Mouse (Mus musculus): ENCODE measurements at regions not wholly inside any gene's neighbourhood (a gene's known extent, or its start where the extent isn't known, plus 50 kb on each side); places are given as distances from the start of the nearest gene placed in this dataset.

DNA sequence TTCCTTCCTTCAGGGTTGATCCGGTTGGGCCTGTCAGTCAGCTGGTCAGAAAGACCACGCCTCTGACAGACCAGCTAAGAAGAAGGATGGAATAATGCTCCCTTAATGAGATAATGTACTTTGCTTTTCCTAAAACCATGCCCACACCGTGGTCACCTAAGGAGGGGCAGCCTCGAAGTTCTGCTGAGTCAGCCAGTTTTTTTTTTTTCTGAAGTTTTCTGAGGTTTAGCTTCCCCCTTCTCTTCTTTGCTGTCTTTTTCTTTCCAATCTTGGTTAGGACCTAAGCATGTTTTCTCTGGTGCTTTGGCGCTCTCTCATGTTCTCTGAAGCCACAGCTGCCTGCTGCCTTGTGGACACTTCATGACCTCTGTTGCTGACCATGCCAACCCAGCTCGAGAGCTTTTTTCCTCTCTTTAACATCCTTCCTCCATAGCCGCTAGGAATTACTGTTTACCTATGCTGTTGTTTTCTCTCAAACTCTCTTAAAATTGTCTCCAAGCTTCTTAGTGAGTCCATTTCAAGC is 84.7 kb upstream of the Zfp648 start:
- TF ChIP-seq EP300 (IDR thresholded peaks at IDR 0.05) = no peak
- TF ChIP-seq CTCF (IDR thresholded peaks at IDR 0.05) = no peak
- 53% methylated on average over 7 of the region's 7 CpGs for WGBS
- ATAC-seq = no peak
- no peak for DNase-seq (ENCODE audit: low spot score)
- Histone ChIP-seq H3K9ac (replicated peaks; ENCODE audit: low read depth) (no peak overlapping the region), H3K27me3 (replicated peaks; ENCODE audit: insufficient read depth, low read length) (no peaks in the 10 kb centered on the region), H3K9me3 (ENCODE audit: low read length) (no peaks in the 10 kb centered on the region), H3K27ac (ENCODE audit: low read length) (no peak overlapping the region), H3K4me2 (replicated peaks; ENCODE audit: low read depth, low read length) (no peak overlapping the region), H3K36me3 (ENCODE audit: insufficient read depth, low read length) (no peaks in the 10 kb centered on the region), H3K4me3 (ENCODE audit: low read depth, low read length) (no peak overlapping the region), H3K4me1 (ENCODE audit: insufficient read depth, low read depth, low read length) (peaks cover 12% of the 10 kb centered on the region)

DNA sequence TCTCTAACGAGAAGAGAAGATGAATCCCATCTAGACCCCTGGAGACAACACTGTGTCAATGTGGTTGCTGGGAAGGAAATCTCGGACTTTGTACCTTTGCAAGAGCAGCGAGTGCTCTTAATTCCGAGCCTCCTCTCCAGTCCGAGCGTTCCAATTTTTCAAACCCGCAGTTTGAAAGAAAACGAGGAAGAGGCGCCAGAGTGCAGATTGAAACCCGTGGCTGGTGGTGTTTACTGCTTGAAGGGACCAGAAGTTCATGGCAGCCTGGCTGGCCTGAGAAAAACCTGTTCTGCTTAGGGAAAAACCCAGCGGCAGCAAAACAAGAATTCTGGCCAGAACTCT is 83.7 kb upstream of the Zfp648 start:
- Histone ChIP-seq H3K4me2 (replicated peaks; ENCODE audit: low read depth, low read length) (peak overlapping the region; percentile 39), H3K36me3 (ENCODE audit: insufficient read depth, low read length) (no peaks in the 10 kb centered on the region), H3K4me3 (ENCODE audit: low read depth, low read length) (no peak overlapping the region), H3K9ac (replicated peaks; ENCODE audit: low read depth) (no peak overlapping the region), H3K9me3 (ENCODE audit: low read length) (no peaks in the 10 kb centered on the region), H3K27ac (ENCODE audit: low read length) (peak overlapping the region; percentile 79), H3K27me3 (replicated peaks; ENCODE audit: insufficient read depth, low read length) (no peaks in the 10 kb centered on the region), H3K4me1 (ENCODE audit: insufficient read depth, low read depth, low read length) (peaks cover 9% of the 10 kb centered on the region)
- TF ChIP-seq EP300 (IDR thresholded peaks at IDR 0.05) = no peak
- TF ChIP-seq CTCF (IDR thresholded peaks at IDR 0.05) = no peak
- no peak for ATAC-seq
- DNase-seq (ENCODE audit: low spot score) = peak; percentile 53
- WGBS = 22% methylated on average over 11 of the region's 11 CpGs

DNA sequence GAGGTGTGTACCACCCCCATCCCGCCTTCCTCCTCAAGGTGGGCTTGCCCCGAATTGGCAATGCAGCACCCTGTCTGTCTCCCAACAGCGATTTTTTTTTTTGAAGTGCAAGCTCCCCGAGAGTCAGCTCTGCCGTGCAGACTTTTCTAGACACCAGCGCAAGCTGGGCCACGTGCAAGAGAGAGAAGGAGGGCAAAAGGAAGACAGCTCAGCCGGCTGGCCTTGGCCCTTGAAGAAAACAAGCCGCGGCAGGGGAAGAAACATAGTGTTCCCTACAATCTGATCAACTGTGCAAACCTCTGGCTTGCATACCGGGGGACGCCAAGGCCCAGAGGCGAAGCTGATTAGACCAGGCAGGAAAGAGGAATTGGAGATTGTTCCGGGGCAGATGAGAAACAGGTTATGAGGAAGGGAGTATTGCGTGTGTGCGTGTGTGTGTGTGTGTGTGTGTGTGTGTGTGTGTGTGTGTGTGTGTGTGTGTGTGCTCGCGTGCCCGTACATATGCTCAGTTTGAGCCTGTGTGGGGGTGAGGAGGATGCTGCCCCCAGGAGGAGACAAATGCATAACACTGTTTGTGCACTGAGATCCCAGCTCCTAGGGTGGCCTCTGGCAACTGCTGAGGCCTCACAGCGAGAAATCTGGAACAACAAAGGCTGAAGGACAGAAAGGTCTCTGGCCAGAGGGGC is 83.2 kb upstream of the Zfp648 start:
- Histone ChIP-seq H3K9ac (replicated peaks; ENCODE audit: low read depth) (no peak overlapping the region), H3K9me3 (ENCODE audit: low read length) (no peaks in the 10 kb centered on the region), H3K36me3 (ENCODE audit: insufficient read depth, low read length) (no peaks in the 10 kb centered on the region), H3K4me2 (replicated peaks; ENCODE audit: low read depth, low read length) (peak overlapping the region; percentile 39), H3K4me3 (ENCODE audit: low read depth, low read length) (no peak overlapping the region), H3K27me3 (replicated peaks; ENCODE audit: insufficient read depth, low read length) (no peaks in the 10 kb centered on the region), H3K4me1 (ENCODE audit: insufficient read depth, low read depth, low read length) (peaks cover 9% of the 10 kb centered on the region), H3K27ac (ENCODE audit: low read length) (peak overlapping the region; percentile 79)
- 20% methylated on average over 17 of the region's 20 CpGs for WGBS
- peak; percentile 78 for TF ChIP-seq EP300 (IDR thresholded peaks at IDR 0.05)
- peak; percentile 70 for TF ChIP-seq CTCF (IDR thresholded peaks at IDR 0.05)
- ATAC-seq (peak; percentile 80), DNase-seq (ENCODE audit: low spot score) (peak; percentile 84)

DNA sequence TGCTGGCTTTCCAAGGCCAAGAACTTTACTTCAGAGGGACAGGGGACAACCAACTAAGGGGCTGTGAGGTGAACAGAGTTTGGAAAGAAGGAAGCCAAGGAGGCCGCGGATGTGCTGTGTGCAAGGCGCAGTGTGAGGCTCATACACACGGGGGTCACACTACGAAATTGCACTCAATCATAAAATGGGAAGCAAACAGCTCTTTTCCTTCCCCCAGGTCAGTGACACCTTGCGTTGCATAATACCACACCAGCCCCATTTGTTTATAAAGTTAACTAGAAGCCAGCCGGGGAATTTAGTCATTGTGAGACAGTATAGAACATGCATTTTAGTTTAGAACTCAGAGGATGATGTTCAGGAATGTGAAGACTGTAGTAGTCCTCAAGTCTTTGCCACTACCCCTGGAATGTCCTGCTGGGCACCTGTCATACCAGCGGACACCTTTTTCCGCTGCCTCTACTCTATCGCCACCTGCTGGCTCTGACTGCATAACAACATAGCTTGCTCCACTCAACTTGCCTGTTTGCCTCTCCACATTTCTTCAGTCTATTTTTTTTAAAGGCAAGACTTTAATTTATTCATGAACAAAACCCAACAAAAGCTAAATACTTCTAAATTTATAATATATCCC is 82.5 kb upstream of the Zfp648 start:
- H3K27ac ChIP-seq (ENCODE audit: low read length) = peak overlapping the region; percentile 79

GRCm38 (mm10) chr1:154119611-154120010 is 81.4 kb upstream of the Zfp648 start:
- 88% methylated on average over 5 of the region's 5 CpGs for WGBS
- DNase-seq (ENCODE audit: low spot score) (no peak), ATAC-seq (no peak)
- H3K36me3 ChIP-seq (ENCODE audit: insufficient read depth, low read length) = no peaks in the 10 kb centered on the region
- no peak for TF ChIP-seq EP300 (IDR thresholded peaks at IDR 0.05)
- TF ChIP-seq CTCF (IDR thresholded peaks at IDR 0.05) = no peak
- peaks cover 9% of the 10 kb centered on the region; the same call in 1 of the 2 replicates for H3K4me1 ChIP-seq (ENCODE audit: insufficient read depth, low read depth, low read length)
- no peaks in the 10 kb centered on the region for H3K9me3 ChIP-seq (ENCODE audit: low read length)
- H3K4me2 ChIP-seq (replicated peaks; ENCODE audit: low read depth, low read length) = no peak overlapping the region
- H3K27ac ChIP-seq (ENCODE audit: low read length) = no peak overlapping the region
- no peak overlapping the region for H3K4me3 ChIP-seq (ENCODE audit: low read depth, low read length)
- no peak overlapping the region for H3K9ac ChIP-seq (replicated peaks; ENCODE audit: low read depth)
- H3K27me3 ChIP-seq (replicated peaks; ENCODE audit: insufficient read depth, low read length) = no peaks in the 10 kb centered on the region

More for the DNA sequence above, 82.5 kb upstream of the Zfp648 start:
- Histone ChIP-seq H3K9ac (replicated peaks; ENCODE audit: low read depth) (no peak overlapping the region), H3K27me3 (replicated peaks; ENCODE audit: insufficient read depth, low read length) (no peaks in the 10 kb centered on the region), H3K4me3 (ENCODE audit: low read depth, low read length) (no peak overlapping the region), H3K4me1 (ENCODE audit: insufficient read depth, low read depth, low read length) (peaks cover 9% of the 10 kb centered on the region; the same call in 1 of the 2 replicates), H3K9me3 (ENCODE audit: low read length) (no peaks in the 10 kb centered on the region), H3K36me3 (ENCODE audit: insufficient read depth, low read length) (no peaks in the 10 kb centered on the region), H3K4me2 (replicated peaks; ENCODE audit: low read depth, low read length) (no peak overlapping the region)
- TF ChIP-seq CTCF (IDR thresholded peaks at IDR 0.05) (peak; percentile 95), EP300 (IDR thresholded peaks at IDR 0.05) (no peak; the same call in 1 of the 2 replicates)
- peak; percentile 84 for DNase-seq (ENCODE audit: low spot score)
- 29% methylated on average over 10 of the region's 10 CpGs for WGBS
- peak; percentile 46 for ATAC-seq

- no peak for TF ChIP-seq CTCF (IDR thresholded peaks at IDR 0.05)
- peak; percentile 45; the same call in 1 of the 2 replicates for TF ChIP-seq EP300 (IDR thresholded peaks at IDR 0.05)
- peak; percentile 83 for DNase-seq (ENCODE audit: low spot score)
- ATAC-seq = 0 out of 2 replicates have a peak, but pooled peaks have one; percentile 27
- H3K27ac ChIP-seq (ENCODE audit: low read length) = no peak overlapping the region
- no peaks in the 10 kb centered on the region for H3K36me3 ChIP-seq (ENCODE audit: insufficient read depth, low read length)
- no peak overlapping the region for H3K9ac ChIP-seq (replicated peaks; ENCODE audit: low read depth)
- WGBS = 0% methylated on average over 1 of the region's 1 CpGs
- H3K27me3 ChIP-seq (replicated peaks; ENCODE audit: insufficient read depth, low read length) = no peaks in the 10 kb centered on the region
- H3K4me2 ChIP-seq (replicated peaks; ENCODE audit: low read depth, low read length) = no peak overlapping the region
- no peaks in the 10 kb centered on the region for H3K9me3 ChIP-seq (ENCODE audit: low read length)
- peaks cover 9% of the 10 kb centered on the region; the same call in 1 of the 2 replicates for H3K4me1 ChIP-seq (ENCODE audit: insufficient read depth, low read depth, low read length)
- H3K4me3 ChIP-seq (ENCODE audit: low read depth, low read length) = no peak overlapping the region
These were observed 80.3 kb upstream of the Zfp648 start for GRCm38 (mm10) chr1:154120693-154121092.

Measured in lung, postnatal 0 days (tissue).